In the genomic region with DNA sequence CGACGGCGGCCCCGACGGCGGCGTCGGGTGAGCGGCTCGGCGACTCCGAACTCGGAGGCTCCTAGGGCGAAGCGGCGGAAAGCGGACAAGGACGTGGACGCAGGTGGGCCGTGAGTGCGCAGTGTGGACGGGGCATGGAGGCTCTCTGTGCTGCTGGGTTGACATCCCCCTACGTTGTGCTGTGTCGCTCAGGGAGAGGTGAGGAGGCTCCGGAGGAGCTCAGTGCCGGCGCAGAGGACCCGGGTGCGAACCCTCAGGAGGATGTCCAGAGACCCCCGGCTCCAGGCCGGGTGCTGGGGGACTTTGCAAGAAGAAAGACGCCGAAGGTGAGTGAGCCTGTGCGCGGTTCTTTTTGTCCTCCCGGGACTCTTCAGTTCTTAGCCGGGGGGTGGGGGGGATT, we compare ENCODE assay signal across 8 mouse cellular contexts. TPM values are rescaled to one million over a fixed set of nuclear protein-coding genes. Genes with fewer than 3 reads are reported as not detected.
DNase-seq lines count a peak whose midpoint lies in the region; ATAC-seq and TF ChIP-seq lines count a peak whose summit lies in the region.

No protein-coding gene starts in this region.

- ATAC-seq in intestine, embryonic 15.5 days, result peak; percentile 66

- peak overlapping the region; percentile 73 for H3K27ac ChIP-seq in layer of hippocampus, adult 2 months
- peak overlapping the region; percentile 87 for H3K27ac ChIP-seq in embryonic facial prominence, embryonic 10.5 days (replicated peaks)
- 0 out of 2 replicates have a peak overlapping the region, but pooled peaks have one; percentile 25 for H3K27ac ChIP-seq in intestine, embryonic 15.5 days

- H3K79me2 ChIP-seq in myocyte (ENCODE audit: control insufficient read depth, insufficient read depth), result peaks cover 17% of the 10 kb centered on the region

- peaks cover 19% of the 10 kb centered on the region for H3K4me1 ChIP-seq in embryonic facial prominence, embryonic 10.5 days
- H3K4me1 ChIP-seq in intestine, embryonic 15.5 days (replicated peaks), result peaks cover 6% of the 10 kb centered on the region

- peak overlapping the region; percentile 91 for H3ac ChIP-seq in myocyte (ENCODE audit: control insufficient read depth, insufficient read length)

- H3K36me3 ChIP-seq in embryonic facial prominence, embryonic 10.5 days (replicated peaks), result peaks cover 77% of the 10 kb centered on the region
- peaks cover 56% of the 10 kb centered on the region for H3K36me3 ChIP-seq in intestine, embryonic 15.5 days
- H3K36me3 ChIP-seq in myocyte (ENCODE audit: control insufficient read depth, insufficient read depth), result peaks cover 30% of the 10 kb centered on the region

- H3K4me3 ChIP-seq in layer of hippocampus, adult 2 months, result peak overlapping the region; percentile 97
- peak overlapping the region; percentile 90 for H3K4me3 ChIP-seq in embryonic facial prominence, embryonic 10.5 days
- H3K4me3 ChIP-seq in intestine, embryonic 15.5 days (replicated peaks), result peak overlapping the region; percentile 95
- peak overlapping the region; percentile 82 for H3K4me3 ChIP-seq in myocyte

- no peaks in the 10 kb centered on the region for H3K9me3 ChIP-seq in embryonic facial prominence, embryonic 10.5 days
- no peaks in the 10 kb centered on the region for H3K9me3 ChIP-seq in intestine, embryonic 15.5 days

- WGBS in embryonic facial prominence, embryonic 10.5 days, result 1% methylated on average over 37 of the region's 37 CpGs
- WGBS in intestine, embryonic 15.5 days, result under 1% methylated on average over 34 of the region's 37 CpGs

- no peaks in the 10 kb centered on the region for H3K27me3 ChIP-seq in embryonic facial prominence, embryonic 10.5 days (replicated peaks; ENCODE audit: low read depth, poor library complexity, severe bottlenecking)
- no peaks in the 10 kb centered on the region for H3K27me3 ChIP-seq in intestine, embryonic 15.5 days (replicated peaks)
- H3K27me3 ChIP-seq in myocyte (ENCODE audit: control insufficient read depth, insufficient read depth, insufficient read length), result no peaks in the 10 kb centered on the region

- peak overlapping the region; percentile 84 for H3K4me2 ChIP-seq in intestine, embryonic 15.5 days (replicated peaks)
- H3K4me2 ChIP-seq in myocyte (ENCODE audit: low read depth), result peak overlapping the region; percentile 87

- TF ChIP-seq POLR2A in myocyte (IDR thresholded peaks at IDR 0.05; ENCODE audit: insufficient read length, low read depth), result no peak

- H3K9ac ChIP-seq in intestine, embryonic 15.5 days, result peak overlapping the region; percentile 79

- no peak for TF ChIP-seq CTCF in layer of hippocampus, adult 2 months (conservative IDR thresholded peaks at IDR 0.05)

- no peak for DNase-seq in layer of hippocampus, adult 2 months (ENCODE audit: low spot score in 2 of 2)
- DNase-seq in layer of hippocampus, adult 9-10 months (ENCODE audit: low spot score), result no peak
- DNase-seq in embryonic facial prominence, embryonic 10.5 days (ENCODE audit: low spot score), result no peak
- no peak for DNase-seq in cerebellum, adult 9-10 months
- DNase-seq in T-cell, adult 2 months (ENCODE audit: low spot score), result no peak
- DNase-seq in testis, postnatal 14 days (ENCODE audit: low spot score), result no peak

TF ChIP-seq in myocyte, 11 proteins besides CTCF, POLR2A, EP300 and RAD21:
- TF ChIP-seq E2F4 (IDR thresholded peaks at IDR 0.05; ENCODE audit: insufficient read depth), result no peak

RNA-seq across cellular contexts. Expression of a gene that starts 0.4 kb away (rescaled TPM):
- total RNA-seq in layer of hippocampus, adult 2 months (2021), result 10 to 100 TPM; 31.2 to 35.0 TPM
- 33.4 and 34.1 TPM in 2 replicates for polyA plus RNA-seq in embryonic facial prominence, embryonic 10.5 days (2016; fragmentation: Nextera tagmentation; extraction: Ambion mirVana)
- polyA plus RNA-seq in intestine, embryonic 15.5 days (2015; fragmentation: Nextera tagmentation; extraction: Ambion mirVana), result 23.2 and 26.9 TPM in 2 replicates
- 13.9 TPM for polyA plus RNA-seq in myocyte (2012; fragmentation: generic; extraction: Trizol)

RNA-seq across cellular contexts. Expression of a gene that starts 0.5 kb away (rescaled TPM):
- 10 to 100 TPM; 23.4 to 23.8 TPM for total RNA-seq in layer of hippocampus, adult 2 months (2021)
- 89.2 and 95.0 TPM in 2 replicates for polyA plus RNA-seq in embryonic facial prominence, embryonic 10.5 days (2016; fragmentation: Nextera tagmentation; extraction: Ambion mirVana)
- polyA plus RNA-seq in intestine, embryonic 15.5 days (2015; fragmentation: Nextera tagmentation; extraction: Ambion mirVana), result 57.0 and 57.3 TPM in 2 replicates
- polyA plus RNA-seq in myocyte (2012; fragmentation: generic; extraction: Trizol), result 42.5 TPM

Comparison
In these comparisons a context has a peak if more than half of its experiments do, and no peak if none do; other contexts are left out.
1. H3K27ac ChIP-seq: peak in every context shown above with its lines; median percentile 87 in embryonic facial prominence, embryonic 10.5 days; 73 in layer of hippocampus, adult 2 months; 25 in intestine, embryonic 15.5 days.